Mouse (Mus musculus): Measurements from ENCODE around the gene Atp5g2. TPM values are rescaled to one million over a fixed set of nuclear protein-coding genes. Genes with fewer than 3 reads are reported as not detected.

Atp5g2 gene
- 467 and 483 TPM in 2 replicates for polyA plus RNA-seq (2012; rRNA removed; ENCODE audit: low replicate concordance)

DNA sequence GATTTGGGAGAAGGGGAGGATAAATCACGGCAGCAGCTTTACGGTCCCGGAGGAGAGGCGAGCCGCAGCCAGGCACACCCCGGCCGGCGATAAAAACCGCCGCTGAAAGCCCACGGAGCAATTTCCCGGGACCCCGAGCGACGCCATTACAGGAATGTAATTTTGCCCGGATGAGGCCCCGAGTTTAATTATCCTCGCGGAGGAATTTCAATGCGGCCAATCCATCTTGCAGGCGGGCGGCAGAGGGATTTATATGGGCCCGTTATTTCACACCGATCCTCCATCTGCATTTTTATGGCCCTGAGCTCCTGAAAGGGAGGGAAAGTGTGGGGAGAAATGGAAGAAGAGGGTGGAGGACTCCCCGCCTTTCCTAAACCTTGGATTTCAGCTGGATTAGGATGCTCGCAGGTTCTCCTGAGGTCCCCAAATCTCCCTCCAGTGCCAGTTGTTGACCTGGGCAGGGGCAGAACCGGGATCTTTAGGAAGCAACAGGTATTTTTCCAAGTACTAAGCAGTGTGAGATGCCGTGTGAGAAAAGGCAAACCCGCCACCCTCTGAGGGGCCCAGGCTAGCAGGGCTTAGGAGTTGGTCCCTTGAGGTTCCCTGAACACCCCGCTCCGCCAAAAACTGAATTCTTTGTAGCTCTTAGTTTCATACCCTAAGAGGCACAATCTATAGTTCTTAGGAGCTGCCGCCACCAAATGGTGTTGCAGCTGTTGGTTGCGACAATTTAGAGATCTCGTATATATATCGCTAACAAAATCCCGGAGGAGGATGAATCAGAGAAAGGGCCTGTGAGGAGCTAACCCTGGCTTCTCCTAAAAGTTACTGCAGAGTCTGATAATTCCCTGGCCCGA lies at the start of gene Atp5g2:
Atp5g2 (minus strand) TSS at position 138 of the 857 bp plus-strand sequence.

DNA sequence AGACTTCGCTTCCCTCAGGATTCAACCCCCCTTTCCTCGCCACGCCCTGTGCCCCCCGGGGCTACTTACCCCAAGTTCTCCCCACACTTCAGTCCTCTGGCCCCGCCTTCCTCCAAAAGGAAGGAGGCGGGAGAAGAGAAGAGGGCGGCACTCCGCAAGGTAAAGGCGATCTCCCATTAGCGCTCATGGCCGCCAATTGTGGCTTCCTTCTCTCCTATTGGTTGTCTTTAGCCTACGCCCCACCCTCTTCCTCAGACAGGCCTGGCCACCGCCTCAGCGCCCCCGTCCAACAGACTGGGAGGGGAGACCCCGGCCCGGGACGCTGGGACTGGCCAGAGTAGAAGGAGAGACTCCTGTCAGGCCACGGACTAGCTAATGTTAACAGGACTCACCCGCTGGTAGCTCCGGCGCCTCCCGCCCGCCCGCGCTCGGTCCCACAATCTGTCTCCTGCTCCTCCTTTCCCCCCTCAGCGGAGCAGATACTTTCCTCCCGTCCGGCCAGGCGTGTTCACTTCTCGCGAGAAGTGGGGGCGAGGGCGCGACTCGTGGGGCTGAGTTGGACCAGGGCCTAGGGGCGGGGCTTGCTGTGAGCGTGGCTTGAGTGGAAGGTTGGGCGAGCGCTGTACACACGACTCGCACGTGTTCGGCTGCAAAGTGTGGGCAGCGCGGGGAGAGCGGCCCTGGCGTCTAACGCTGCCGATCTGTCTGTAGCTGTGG lies 47.0 kb downstream of the Atp5g2 start, which contains the start of the genes Gm28047 and Atf7:
Gm28047 (minus strand) TSS at position 98 of the 717 bp plus-strand sequence.
Atf7 (minus strand) TSS at position 495 of the 717 bp plus-strand sequence.

Other genes with a start within 250 kb of the Atp5g2 start
- gene Amhr2, start 227.0 kb downstream of the Atp5g2 start, polyA plus RNA-seq (2012; rRNA removed; ENCODE audit: low replicate concordance): 0.90 and 5.0 TPM in 2 replicates
- gene Prr13, start 213.3 kb downstream of the Atp5g2 start, polyA plus RNA-seq (2012; rRNA removed; ENCODE audit: low replicate concordance): 686 and 903 TPM in 2 replicates
- gene Pcbp2, start 201.8 kb downstream of the Atp5g2 start, polyA plus RNA-seq (2012; rRNA removed; ENCODE audit: low replicate concordance): 331 and 369 TPM in 2 replicates
- not detected in 2 replicates for gene Gm10337, start 168.6 kb downstream of the Atp5g2 start, polyA plus RNA-seq (2012; rRNA removed; ENCODE audit: low replicate concordance)
- 0.88 and 2.6 TPM in 2 replicates for gene Map3k12, start 155.3 kb downstream of the Atp5g2 start, polyA plus RNA-seq (2012; rRNA removed; ENCODE audit: low replicate concordance)
- gene Tarbp2, start 154.2 kb downstream of the Atp5g2 start, polyA plus RNA-seq (2012; rRNA removed; ENCODE audit: low replicate concordance): 91.8 and 94.8 TPM in 2 replicates
- gene Npff, start 147.4 kb downstream of the Atp5g2 start, polyA plus RNA-seq (2012; rRNA removed; ENCODE audit: low replicate concordance): 2.9 and 3.2 TPM in 2 replicates
- gene Gm28047, start 47.3 kb downstream of the Atp5g2 start, polyA plus RNA-seq (2012; rRNA removed; ENCODE audit: low replicate concordance): not detected in 2 replicates
- gene Atf7, start 46.9 kb downstream of the Atp5g2 start, polyA plus RNA-seq (2012; rRNA removed; ENCODE audit: low replicate concordance): 37.2 and 38.5 TPM in 2 replicates
- gene Calcoco1, start 49.8 kb upstream of the Atp5g2 start, polyA plus RNA-seq (2012; rRNA removed; ENCODE audit: low replicate concordance): 12.7 and 15.6 TPM in 2 replicates
- not detected in 2 replicates for gene Hoxc13, start 248.8 kb upstream of the Atp5g2 start, polyA plus RNA-seq (2012; rRNA removed; ENCODE audit: low replicate concordance)